Mouse (Mus musculus) neural tube, embryonic 14.5 days (tissue): ENCODE results near the gene Thada. TPM values are rescaled to one million over a fixed set of nuclear protein-coding genes. Genes with fewer than 3 reads are reported as not detected.

Source experiments
- ATAC-seq: fragments of 200-750 bp; cut with Nextera tagmentation; 2 replicates; pipeline ENCODE4 v1.8.0; 2017; ENCODE audit warnings: low read depth, mild to moderate bottlenecking, moderate TSS enrichment, moderate library complexity
- H3K27ac ChIP-seq: fragments of 300-500 bp; sonication (generic); 2 replicates; pipeline ENCODE4 v1.5.1; 2014; ENCODE audit warnings: low read depth, mild to moderate bottlenecking, control low read depth, low read length, moderate library complexity, mixed read lengths
- H3K27me3 ChIP-seq: fragments of 300-500 bp; sonication (generic); 2 replicates; pipeline ENCODE4 v1.6.1; 2014; ENCODE audit warnings: low read length; ENCODE audit not compliant: control insufficient read depth, insufficient read depth
- H3K36me3 ChIP-seq: fragments of 300-500 bp; sonication (generic); 2 replicates; pipeline ENCODE4 v1.6.1; 2014; ENCODE audit warnings: low read length, mixed read lengths; ENCODE audit not compliant: control insufficient read depth, insufficient read depth
- H3K4me1 ChIP-seq: fragments of 300-500 bp; sonication (generic); 2 replicates; pipeline ENCODE4 v1.6.1; 2014; ENCODE audit warnings: low read length; ENCODE audit not compliant: control insufficient read depth, insufficient read depth
- H3K4me2 ChIP-seq: fragments of 300-500 bp; sonication (generic); 2 replicates; pipeline ENCODE4 v1.6.1; 2014; ENCODE audit warnings: mild to moderate bottlenecking, low read depth, low read length, control low read depth
- H3K4me3 ChIP-seq: fragments of 300-500 bp; sonication (generic); 2 replicates; pipeline ENCODE4 v1.5.1; 2014; ENCODE audit warnings: low read depth, low read length, control low read depth, mixed read lengths
- H3K9ac ChIP-seq: fragments of 300-500 bp; sonication (generic); replicated peaks from 2 replicates; pipeline ENCODE4 v1.6.1; 2014; ENCODE audit warnings: low read depth, mild to moderate bottlenecking, control low read depth, low read length, mixed read lengths
- H3K9me3 ChIP-seq: fragments of 300-500 bp; sonication (generic); 2 replicates; pipeline ENCODE4 v1.6.1; 2016; ENCODE audit warnings: low read length; ENCODE audit not compliant: control insufficient read depth
- WGBS: fragments of 180-500 bp; shearing (Covaris S2); extraction: QIAGEN DNeasy Blood & Tissue Kit; methylation state at CpG from one replicate; pipeline ENCODE4 v1.1.7; 2014; 5-methylcytosine and 5-hydroxymethylcytosine counted together
- polyA plus RNA-seq: library from polyadenylated mRNA; unstranded; fragments of >200 nt; fragmentation: Nextera tagmentation; extraction: Ambion mirVana; gene quantifications from 2 replicates; pipeline ENCODE4 v1.2.1, GENCODE M21; 2014

The Thada gene
- polyA plus RNA-seq, 1 experiment from 2014 or later, result 12.8 TPM

DNA sequence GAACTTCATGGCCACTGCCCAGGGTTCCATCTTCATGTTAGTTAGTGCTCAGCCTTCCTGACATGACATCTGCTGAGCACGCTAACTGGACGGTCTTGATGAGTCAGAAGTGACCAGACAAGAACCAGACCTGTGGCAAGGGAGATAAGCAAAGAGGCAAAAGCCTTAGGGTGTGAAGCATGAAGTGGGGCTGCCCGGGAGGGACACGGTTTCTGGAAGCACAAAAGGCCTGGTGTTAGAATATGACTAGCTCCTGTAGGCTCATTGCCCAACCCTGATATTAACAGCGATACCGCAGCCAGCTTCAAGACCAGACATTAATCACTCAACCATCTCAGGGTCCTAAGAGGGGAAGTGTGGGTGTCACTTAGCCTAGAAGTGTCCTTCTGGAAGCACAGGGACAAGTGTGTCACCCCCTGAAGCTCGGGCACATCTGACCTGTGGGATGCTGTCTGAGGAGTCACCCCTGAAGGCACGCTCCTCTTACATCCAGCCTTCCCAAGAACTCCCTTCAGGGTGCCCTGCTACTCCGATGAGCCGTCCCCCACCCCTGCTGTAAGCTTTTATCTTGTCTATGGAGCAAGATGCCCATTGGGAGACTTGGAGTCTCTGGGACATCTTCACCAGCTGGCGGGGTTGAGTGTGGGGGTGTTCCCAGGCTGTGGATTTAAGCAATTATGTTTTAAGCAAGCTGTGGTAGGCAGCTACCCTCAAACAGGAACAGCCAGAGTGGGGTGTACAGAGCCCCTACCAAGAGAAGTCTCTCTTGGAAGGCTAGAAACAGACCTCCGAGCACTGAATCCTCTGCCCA, 312.8 kb downstream of the Thada start:
- H3K36me3 ChIP-seq, result no peaks in the 10 kb centered on the region
- H3K9ac ChIP-seq, result no peak overlapping the region
- H3K27me3 ChIP-seq, result peaks cover 3% of the 10 kb centered on the region; the same call in 1 of the 2 replicates
- peaks cover 7% of the 10 kb centered on the region; the same call in 1 of the 2 replicates for H3K4me1 ChIP-seq
- WGBS, result 69% methylated on average over 12 of the region's 12 CpGs
- no peak overlapping the region for H3K27ac ChIP-seq
- no peaks in the 10 kb centered on the region for H3K9me3 ChIP-seq
- no peak for ATAC-seq
- H3K4me2 ChIP-seq, result no peak overlapping the region
- no peak overlapping the region for H3K4me3 ChIP-seq

DNA sequence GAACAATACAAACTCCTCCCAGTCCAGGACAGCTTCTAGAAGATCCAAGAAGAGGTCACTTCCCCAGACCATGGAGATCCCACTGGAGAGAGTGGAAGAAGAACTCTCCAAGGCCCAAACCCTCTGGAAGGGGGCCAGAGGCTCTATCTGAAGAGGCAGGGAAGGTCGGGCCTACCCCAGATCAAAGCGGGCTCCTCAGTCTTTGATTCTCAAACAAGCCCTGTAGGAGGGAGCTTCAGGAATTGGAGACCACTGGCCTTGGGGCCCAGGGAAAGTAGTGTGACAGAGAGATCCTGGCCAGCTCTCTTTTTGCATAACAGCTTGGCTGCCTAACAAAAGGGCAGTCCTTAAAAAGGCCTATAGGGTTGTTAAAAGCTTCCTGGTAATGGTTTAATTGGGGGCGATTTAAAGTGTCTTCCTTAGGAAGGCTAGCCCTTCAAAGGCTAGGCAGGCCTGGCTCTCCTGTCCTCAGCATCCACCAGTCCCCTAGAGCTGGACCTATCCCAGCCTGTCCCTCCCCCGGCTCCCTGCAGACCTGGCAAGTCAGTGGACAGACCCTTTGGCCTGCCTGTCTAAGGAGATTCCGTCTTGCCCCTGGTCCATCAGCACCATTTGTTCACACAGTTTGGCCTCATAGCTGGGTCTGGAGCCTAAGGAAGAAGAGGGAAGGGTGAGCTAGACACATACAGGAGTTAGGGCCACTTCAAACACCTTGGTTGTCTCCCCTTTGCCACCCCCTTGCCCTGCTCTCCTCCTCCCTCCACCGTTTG, 313.6 kb downstream of the Thada start:
- H3K27ac ChIP-seq, result no peak overlapping the region
- H3K9me3 ChIP-seq, result no peaks in the 10 kb centered on the region
- peaks cover 7% of the 10 kb centered on the region; the same call in 1 of the 2 replicates for H3K4me1 ChIP-seq
- ATAC-seq, result no peak
- H3K36me3 ChIP-seq, result no peaks in the 10 kb centered on the region
- H3K4me2 ChIP-seq, result no peak overlapping the region
- no peaks in the 10 kb centered on the region for H3K27me3 ChIP-seq
- no peak overlapping the region for H3K4me3 ChIP-seq
- H3K9ac ChIP-seq, result no peak overlapping the region
- 21% methylated on average over 6 of the region's 6 CpGs for WGBS

DNA sequence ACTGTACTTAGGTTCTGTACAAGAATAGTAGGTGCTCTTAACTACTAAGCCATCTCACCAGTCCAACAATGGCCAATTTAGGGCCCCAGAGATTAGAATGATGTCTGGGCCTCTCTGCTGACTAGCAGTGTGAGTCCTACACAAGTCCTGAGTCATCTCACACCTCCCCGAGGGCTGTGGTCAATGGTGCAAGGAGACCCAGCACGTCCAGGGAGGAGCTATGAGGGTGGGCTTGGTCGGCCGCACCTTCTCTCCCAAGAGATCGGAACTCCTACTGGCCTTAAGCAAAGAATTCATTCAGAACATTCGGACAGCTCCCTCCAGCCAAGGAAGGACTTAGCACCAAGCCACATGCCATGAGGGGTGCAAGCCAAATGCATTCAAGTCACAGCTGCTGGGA, 314.7 kb downstream of the Thada start:
- no peak overlapping the region for H3K27ac ChIP-seq
- no peak overlapping the region for H3K4me2 ChIP-seq
- no peaks in the 10 kb centered on the region for H3K36me3 ChIP-seq
- peaks cover 9% of the 10 kb centered on the region; the same call in 1 of the 2 replicates for H3K4me1 ChIP-seq
- ATAC-seq, result no peak
- WGBS, result 57% methylated on average over 6 of the region's 6 CpGs
- H3K27me3 ChIP-seq, result no peaks in the 10 kb centered on the region
- no peak overlapping the region for H3K4me3 ChIP-seq
- no peaks in the 10 kb centered on the region for H3K9me3 ChIP-seq
- no peak overlapping the region for H3K9ac ChIP-seq

DNA sequence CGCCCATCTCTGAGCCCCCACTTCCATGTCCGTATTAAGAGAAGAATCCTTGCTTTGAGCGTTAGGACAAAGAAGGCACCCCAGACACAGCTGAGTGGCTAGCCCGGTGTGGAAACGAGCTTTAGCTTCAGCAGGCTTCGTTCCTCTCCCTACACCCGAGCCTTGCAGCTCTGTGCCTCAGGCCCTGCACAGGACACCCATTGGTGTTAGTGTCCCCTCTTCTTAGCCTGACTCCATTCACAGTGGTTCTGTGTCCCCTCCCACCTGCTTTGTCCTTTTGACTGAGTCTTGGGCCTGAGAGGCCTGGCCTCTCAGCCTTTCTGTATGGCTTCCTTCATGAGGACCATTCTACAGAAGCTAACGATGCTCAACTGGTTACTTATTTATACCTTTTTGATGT, 315.7 kb downstream of the Thada start:
- no peak overlapping the region for H3K27ac ChIP-seq
- 52% methylated on average over 8 of the region's 8 CpGs for WGBS
- no peak overlapping the region for H3K4me3 ChIP-seq
- ATAC-seq, result no peak
- no peak overlapping the region for H3K9ac ChIP-seq
- 0 out of 2 replicates have a peak, but pooled peaks cover 5% of the 10 kb centered on the region for H3K4me1 ChIP-seq
- no peaks in the 10 kb centered on the region for H3K9me3 ChIP-seq
- H3K4me2 ChIP-seq, result no peak overlapping the region
- no peaks in the 10 kb centered on the region for H3K27me3 ChIP-seq
- no peaks in the 10 kb centered on the region for H3K36me3 ChIP-seq

DNA sequence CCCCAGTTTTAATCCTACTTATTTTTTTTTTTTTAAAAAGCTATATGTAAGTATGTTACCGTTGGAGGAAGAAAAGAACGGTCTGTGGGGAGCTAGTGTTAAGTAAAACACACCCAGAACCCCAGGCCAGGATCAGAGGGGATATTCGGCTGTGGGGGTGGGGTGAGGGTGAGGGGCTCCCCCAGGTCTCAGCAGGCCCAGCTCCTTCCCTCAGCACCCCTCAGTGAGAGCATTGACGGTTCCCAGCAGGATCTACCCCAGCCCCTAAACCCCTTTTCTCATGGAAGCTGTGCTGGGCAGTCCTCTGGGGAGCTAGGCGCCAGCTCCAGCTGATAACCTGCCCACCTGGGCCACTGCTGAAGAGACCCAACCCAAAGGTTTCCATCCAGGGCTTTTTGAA, 316.4 kb downstream of the Thada start:
- Histone ChIP-seq H3K4me2 (no peak overlapping the region), H3K27me3 (no peaks in the 10 kb centered on the region), H3K4me1 (0 out of 2 replicates have a peak, but pooled peaks cover 5% of the 10 kb centered on the region), H3K9me3 (no peaks in the 10 kb centered on the region), H3K27ac (no peak overlapping the region), H3K9ac (no peak overlapping the region), H3K36me3 (no peaks in the 10 kb centered on the region), H3K4me3 (no peak overlapping the region)
- WGBS, result 51% methylated on average over 5 of the region's 5 CpGs
- no peak for ATAC-seq

DNA sequence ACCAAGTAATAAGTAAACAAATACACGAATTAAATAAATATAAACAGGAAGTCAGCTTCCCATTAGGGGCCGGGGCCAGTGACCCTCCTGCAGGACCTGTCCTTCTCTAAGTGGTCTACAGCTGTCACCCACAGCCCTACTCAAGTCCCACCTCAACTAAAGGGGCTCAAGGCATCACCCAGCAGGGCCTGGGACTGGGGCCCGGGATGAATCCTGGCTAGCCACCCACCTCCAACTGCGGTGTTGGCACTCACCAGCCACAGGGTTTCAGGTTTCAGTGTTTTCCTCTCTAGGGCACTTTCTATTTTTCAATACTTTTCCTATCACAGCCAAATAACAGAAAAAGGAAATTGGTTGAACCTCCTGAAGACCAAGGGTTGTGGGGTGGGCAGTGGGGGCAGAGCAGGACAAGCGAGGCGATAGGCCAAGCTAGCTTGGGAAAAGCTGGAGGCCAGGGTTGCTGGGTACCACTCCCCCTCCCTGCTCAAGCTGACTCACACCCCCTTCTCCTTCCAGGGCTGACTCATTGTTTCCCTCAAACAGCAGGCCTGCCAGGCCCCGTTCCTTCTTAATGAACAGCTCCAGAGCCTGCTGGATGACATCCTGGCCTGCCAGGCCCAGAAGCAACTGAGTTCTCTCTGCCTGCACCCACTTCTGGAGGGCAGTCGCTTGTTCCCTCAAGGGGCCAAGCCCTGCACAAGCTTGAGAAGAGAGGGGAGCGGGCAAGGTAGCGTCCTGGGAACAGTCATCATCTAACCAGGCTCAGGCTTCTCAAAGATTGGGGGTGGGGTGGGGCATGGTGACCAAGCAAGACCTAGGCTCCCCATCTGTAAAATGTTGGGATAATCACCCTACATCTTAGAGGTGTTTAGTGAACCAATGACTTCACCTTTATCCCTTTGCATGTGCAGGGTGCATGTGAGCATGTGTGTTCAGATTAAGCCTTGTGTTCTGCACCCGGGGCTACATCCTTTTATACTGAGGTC, 317.2 kb downstream of the Thada start:
- Histone ChIP-seq H3K36me3 (no peaks in the 10 kb centered on the region), H3K9me3 (no peaks in the 10 kb centered on the region), H3K4me2 (no peak overlapping the region), H3K27me3 (no peaks in the 10 kb centered on the region), H3K4me3 (no peak overlapping the region), H3K4me1 (0 out of 2 replicates have a peak, but pooled peaks cover 5% of the 10 kb centered on the region), H3K27ac (no peak overlapping the region), H3K9ac (no peak overlapping the region)
- WGBS, result 45% methylated on average over 11 of the region's 11 CpGs
- peak; percentile 62; the same call in 1 of the 2 replicates for ATAC-seq

DNA sequence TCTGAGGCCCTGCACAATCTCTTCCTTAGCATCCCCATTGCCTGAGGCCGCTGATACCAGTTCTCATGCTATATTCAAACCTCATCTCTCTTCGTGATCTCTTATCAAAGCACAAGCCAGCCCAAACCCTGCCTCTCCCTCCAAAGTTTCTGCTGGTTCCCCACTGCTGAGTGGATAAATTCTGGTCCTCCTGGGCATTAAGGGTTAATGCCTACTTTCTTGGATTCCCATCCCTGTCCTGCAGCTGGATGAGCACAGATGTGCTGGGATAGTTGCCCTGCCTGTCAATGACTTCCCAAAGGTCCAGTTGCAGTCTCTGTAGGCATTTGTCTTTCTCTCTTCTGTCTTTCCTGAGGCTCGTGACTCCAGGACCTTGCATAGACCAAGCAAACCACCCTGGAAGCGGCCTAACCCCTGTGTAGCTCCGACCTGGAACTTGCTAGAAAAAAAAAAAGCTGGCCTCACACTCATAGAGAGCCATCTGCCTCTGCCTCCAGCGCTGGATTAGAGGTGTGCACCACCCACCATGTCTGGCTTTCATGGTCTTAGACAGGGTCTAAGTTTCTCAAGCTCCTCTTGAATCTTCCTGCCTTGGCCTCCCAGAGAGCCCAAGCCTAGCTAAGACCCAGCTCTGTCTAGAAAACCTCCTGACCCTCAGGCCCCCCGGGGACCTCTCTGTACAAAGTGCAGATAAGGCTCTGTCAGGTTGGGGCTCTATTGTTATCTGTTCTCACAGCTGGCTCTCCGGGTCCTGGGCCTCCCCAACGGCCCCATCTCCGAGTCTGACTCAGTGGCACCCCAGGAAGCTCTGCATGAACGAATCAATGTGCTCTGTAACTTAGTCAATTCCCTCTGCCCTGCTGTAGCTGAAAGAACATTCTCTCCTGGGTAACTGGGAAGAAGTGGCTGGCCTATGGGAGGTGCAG, 318.6 kb downstream of the Thada start:
- no peak overlapping the region for H3K9ac ChIP-seq
- H3K27me3 ChIP-seq, result no peaks in the 10 kb centered on the region
- H3K4me2 ChIP-seq, result no peak overlapping the region
- no peaks in the 10 kb centered on the region for H3K9me3 ChIP-seq
- no peak overlapping the region for H3K27ac ChIP-seq
- H3K4me1 ChIP-seq, result 0 out of 2 replicates have a peak, but pooled peaks cover 5% of the 10 kb centered on the region
- no peak for ATAC-seq
- no peak overlapping the region for H3K4me3 ChIP-seq
- no peaks in the 10 kb centered on the region for H3K36me3 ChIP-seq
- 54% methylated on average over 11 of the region's 11 CpGs for WGBS
